ENCODE assay signal across 8 mouse cellular contexts in the genomic region with DNA sequence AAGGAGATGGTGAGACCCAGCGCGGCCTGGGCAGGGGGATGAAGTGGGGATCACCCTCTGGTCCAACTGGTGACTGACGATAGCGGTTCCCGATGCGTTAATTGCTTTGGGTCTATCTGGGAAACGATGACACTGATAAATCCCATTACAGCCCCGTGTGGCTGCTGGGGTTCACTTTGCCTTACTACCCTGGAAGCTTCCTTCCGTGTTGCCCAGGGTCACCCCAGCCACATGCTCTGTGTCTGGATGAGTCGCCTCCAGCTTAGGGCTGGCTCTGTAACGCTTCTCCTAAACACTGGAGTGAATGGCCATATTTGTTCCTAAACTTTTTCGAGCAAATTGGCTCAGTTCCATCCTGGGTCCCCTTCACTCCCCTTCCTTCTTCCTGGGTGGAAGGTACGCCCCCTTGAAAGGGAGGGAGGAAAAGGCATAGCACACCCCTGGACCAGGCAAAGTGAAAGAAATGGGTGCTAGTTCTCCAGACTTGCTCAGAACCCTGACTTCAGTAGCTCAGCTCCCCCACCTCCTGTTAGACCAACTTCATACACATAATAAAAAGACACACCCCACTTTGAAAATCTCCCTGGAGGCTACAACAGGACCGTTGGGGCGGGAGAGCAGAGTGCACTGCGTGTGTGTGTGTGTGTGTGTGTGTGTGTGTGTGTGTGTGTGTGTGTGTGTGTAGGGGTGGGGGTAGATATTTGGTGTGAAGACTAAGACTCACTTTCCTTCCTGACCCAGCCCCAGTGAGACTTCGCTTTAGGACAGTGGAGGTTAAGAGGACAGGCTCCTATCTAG. TPM values are rescaled to one million over a fixed set of nuclear protein-coding genes. Genes with fewer than 3 reads are reported as not detected.
DNase-seq lines count a peak whose midpoint lies in the region; ATAC-seq lines count a peak whose summit lies in the region.

No protein-coding gene starts in this region.

- no peaks in the 10 kb centered on the region for H3K9me3 ChIP-seq in kidney, embryonic 16.5 days (ENCODE audit: low read length)
- H3K9me3 ChIP-seq in heart, embryonic 16.5 days (replicated peaks; ENCODE audit: control insufficient read depth, low read length) = no peaks in the 10 kb centered on the region
- H3K9me3 ChIP-seq in lung, embryonic 15.5 days = no peaks in the 10 kb centered on the region
- H3K9me3 ChIP-seq in stomach, embryonic 16.5 days (replicated peaks; ENCODE audit: control insufficient read depth, low read length) = no peaks in the 10 kb centered on the region

- no peak for ATAC-seq in kidney, embryonic 16.5 days (ENCODE audit: low FRiP score, low TSS enrichment)
- no peak for ATAC-seq in heart, embryonic 16.5 days (replicated peaks; ENCODE audit: extremely low read depth, insufficient read depth, low FRiP score)
- no peak for ATAC-seq in lung, embryonic 15.5 days (ENCODE audit: borderline replicate concordance, extremely low read depth, low FRiP score, low TSS enrichment)
- no peak for ATAC-seq in stomach, embryonic 16.5 days (ENCODE audit: insufficient read depth, low FRiP score)

- 0% methylated on average over 17 of the region's 17 CpGs for WGBS in kidney, embryonic 16.5 days
- WGBS in heart, embryonic 16.5 days = 2% methylated on average over 17 of the region's 17 CpGs
- WGBS in lung, embryonic 15.5 days = 2% methylated on average over 17 of the region's 17 CpGs
- WGBS in stomach, embryonic 16.5 days = 2% methylated on average over 17 of the region's 17 CpGs

- H3K27me3 ChIP-seq in kidney, embryonic 16.5 days (ENCODE audit: insufficient read depth, low read length) = no peaks in the 10 kb centered on the region
- H3K27me3 ChIP-seq in heart, embryonic 16.5 days (ENCODE audit: control insufficient read depth, insufficient read depth, low read length) = peaks cover 51% of the 10 kb centered on the region
- H3K27me3 ChIP-seq in lung, embryonic 15.5 days = peaks cover 36% of the 10 kb centered on the region
- H3K27me3 ChIP-seq in stomach, embryonic 16.5 days (ENCODE audit: control insufficient read depth, insufficient read depth, low read length) = peaks cover 12% of the 10 kb centered on the region; the same call in 1 of the 2 replicates

- H3K36me3 ChIP-seq in kidney, embryonic 16.5 days (ENCODE audit: insufficient read depth, low read length) = peaks cover 10% of the 10 kb centered on the region
- no peaks in the 10 kb centered on the region for H3K36me3 ChIP-seq in heart, embryonic 16.5 days (ENCODE audit: control insufficient read depth, insufficient read depth)
- H3K36me3 ChIP-seq in lung, embryonic 15.5 days = peaks cover 4% of the 10 kb centered on the region
- H3K36me3 ChIP-seq in stomach, embryonic 16.5 days (ENCODE audit: control insufficient read depth, insufficient read depth, low read length) = no peaks in the 10 kb centered on the region; the same call in 1 of the 2 replicates

- peaks cover 75% of the 10 kb centered on the region for H3K4me1 ChIP-seq in kidney, embryonic 16.5 days (ENCODE audit: insufficient read depth, low read length)
- peaks cover 52% of the 10 kb centered on the region for H3K4me1 ChIP-seq in heart, embryonic 16.5 days (ENCODE audit: control insufficient read depth, insufficient read depth, low read length)
- peaks cover 69% of the 10 kb centered on the region for H3K4me1 ChIP-seq in lung, embryonic 15.5 days
- peaks cover 49% of the 10 kb centered on the region for H3K4me1 ChIP-seq in stomach, embryonic 16.5 days (ENCODE audit: control insufficient read depth, insufficient read depth, low read length)

- H3K4me2 ChIP-seq in kidney, embryonic 16.5 days (replicated peaks; ENCODE audit: low read depth, low read length) = peak overlapping the region; percentile 84
- H3K4me2 ChIP-seq in heart, embryonic 16.5 days (ENCODE audit: low read depth, low read length) = peak overlapping the region; percentile 90
- H3K4me2 ChIP-seq in lung, embryonic 15.5 days = peak overlapping the region; percentile 91
- peak overlapping the region; percentile 61 for H3K4me2 ChIP-seq in stomach, embryonic 16.5 days (ENCODE audit: low read depth, low read length)

- peak overlapping the region; percentile 86 for H3K9ac ChIP-seq in kidney, embryonic 16.5 days (replicated peaks; ENCODE audit: low read length)
- peak overlapping the region; percentile 79 for H3K9ac ChIP-seq in heart, embryonic 16.5 days (ENCODE audit: low read length)
- peak overlapping the region; percentile 77 for H3K9ac ChIP-seq in lung, embryonic 15.5 days
- peak overlapping the region; percentile 82 for H3K9ac ChIP-seq in stomach, embryonic 16.5 days (ENCODE audit: low read length)

- peak overlapping the region; percentile 96 for H3K27ac ChIP-seq in kidney, embryonic 16.5 days (ENCODE audit: low read length)
- peak overlapping the region; percentile 71 for H3K27ac ChIP-seq in heart, embryonic 16.5 days (ENCODE audit: low read length)
- H3K27ac ChIP-seq in lung, embryonic 15.5 days = peak overlapping the region; percentile 99
- peak overlapping the region; percentile 99 for H3K27ac ChIP-seq in stomach, embryonic 16.5 days (ENCODE audit: low read length)

- H3K4me3 ChIP-seq in kidney, embryonic 16.5 days (ENCODE audit: low read length) = peak overlapping the region; percentile 75
- peak overlapping the region; percentile 70 for H3K4me3 ChIP-seq in heart, embryonic 16.5 days (ENCODE audit: low read length)
- H3K4me3 ChIP-seq in lung, embryonic 15.5 days = peak overlapping the region; percentile 68
- H3K4me3 ChIP-seq in stomach, embryonic 16.5 days (replicated peaks; ENCODE audit: low read length) = peak overlapping the region; percentile 63

- no peak for DNase-seq in kidney, adult 18-20 months
- DNase-seq in R1 (ENCODE audit: low read depth, low spot score) = peak; percentile 21
- no peak for DNase-seq in ovary, postnatal 36 days (ENCODE audit: low spot score)
- DNase-seq in urinary bladder, postnatal 4 days (ENCODE audit: low spot score in 2 of 2) = no peak

RNA-seq across cellular contexts. Expression of gene Lfng, which starts 0.9 kb away (rescaled TPM):
- polyA plus RNA-seq in kidney, embryonic 16.5 days (2015; fragmentation: Nextera tagmentation; extraction: Ambion mirVana) = 36.3 and 38.9 TPM in 2 replicates
- 6.2 and 7.7 TPM in 2 replicates for polyA plus RNA-seq in heart, embryonic 16.5 days (2015; fragmentation: Nextera tagmentation; extraction: Ambion mirVana)
- polyA plus RNA-seq in lung, embryonic 15.5 days (2015; fragmentation: Nextera tagmentation; extraction: Ambion mirVana) = 22.5 and 27.8 TPM in 2 replicates
- polyA plus RNA-seq in stomach, embryonic 16.5 days (2015; fragmentation: Nextera tagmentation; extraction: Ambion mirVana) = 21.5 and 21.6 TPM in 2 replicates

RNA-seq across cellular contexts. Expression of gene Ttyh3, which starts 40.8 kb away (rescaled TPM):
- 28.4 and 31.3 TPM in 2 replicates for polyA plus RNA-seq in kidney, embryonic 16.5 days (2015; fragmentation: Nextera tagmentation; extraction: Ambion mirVana)
- 16.3 and 17.9 TPM in 2 replicates for polyA plus RNA-seq in heart, embryonic 16.5 days (2015; fragmentation: Nextera tagmentation; extraction: Ambion mirVana)
- 38.0 and 39.1 TPM in 2 replicates for polyA plus RNA-seq in lung, embryonic 15.5 days (2015; fragmentation: Nextera tagmentation; extraction: Ambion mirVana)
- polyA plus RNA-seq in stomach, embryonic 16.5 days (2015; fragmentation: Nextera tagmentation; extraction: Ambion mirVana) = 13.8 and 17.8 TPM in 2 replicates

RNA-seq across cellular contexts. Expression of gene Grifin, which starts 43.2 kb away (rescaled TPM):
- polyA plus RNA-seq in kidney, embryonic 16.5 days (2015; fragmentation: Nextera tagmentation; extraction: Ambion mirVana) = 0.27 TPM in 1 of 2 replicates, not detected in the other
- polyA plus RNA-seq in heart, embryonic 16.5 days (2015; fragmentation: Nextera tagmentation; extraction: Ambion mirVana) = 0.79 and 0.98 TPM in 2 replicates
- 0.28 TPM in 1 of 2 replicates, not detected in the other for polyA plus RNA-seq in lung, embryonic 15.5 days (2015; fragmentation: Nextera tagmentation; extraction: Ambion mirVana)
- 0.71 TPM in 1 of 2 replicates, not detected in the other for polyA plus RNA-seq in stomach, embryonic 16.5 days (2015; fragmentation: Nextera tagmentation; extraction: Ambion mirVana)
